Mouse (Mus musculus) spleen, postnatal 4 days (tissue): ENCODE measurements around the gene Itgb3.
A peak's percentile ranks its signal among the peaks of the same experiment; 100 is the strongest.

Source experiments
- DNase-seq, 2 experiments: peaks; one replicate each; pipeline ENCODE4 v3.0.0; 2022; ENCODE audit warnings: low spot score in 2 of 2

Itgb3 gene

GRCm38 (mm10) chr11:104660599-104660998 lies 52.8 kb downstream of the Itgb3 start:
- peak in 1 of 2 experiments; percentile 64 for DNase-seq

GRCm38 (mm10) chr11:104661106-104661505 lies 53.3 kb downstream of the Itgb3 start:
- DNase-seq, result peak in 1 of 2 experiments; percentile 54

- peak in 1 of 2 experiments; percentile 61 for DNase-seq
These were observed 53.9 kb downstream of the Itgb3 start for GRCm38 (mm10) chr11:104661531-104662205.

DNA sequence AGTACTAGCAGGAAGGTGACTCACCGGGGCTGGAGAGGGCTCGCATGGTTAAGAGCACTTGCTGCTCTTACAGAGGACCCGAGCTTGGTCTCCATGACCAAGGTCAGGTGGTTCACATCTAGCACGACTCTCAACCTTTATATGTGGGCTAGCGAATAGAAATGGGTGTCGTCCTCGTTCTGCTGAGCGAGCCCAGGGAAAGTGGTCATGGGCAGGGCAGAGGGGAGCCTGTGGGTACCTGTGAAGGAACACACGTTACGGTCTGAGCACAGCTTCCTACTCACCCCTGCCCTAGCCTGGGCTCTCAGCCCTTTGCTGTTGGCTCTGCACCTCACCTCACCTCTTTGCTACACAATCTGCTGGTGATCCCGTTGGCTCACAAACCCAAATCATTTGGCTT lies 54.8 kb downstream of the Itgb3 start:
- DNase-seq, result peak in 1 of 2 experiments; percentile 56

GRCm38 (mm10) chr11:104663241-104663877 lies 55.6 kb downstream of the Itgb3 start:
- no peak for DNase-seq

GRCm38 (mm10) chr11:104663878-104664261 lies 56.1 kb downstream of the Itgb3 start:
- DNase-seq, result no peak

- DNase-seq, result no peak
These were observed 56.6 kb downstream of the Itgb3 start for GRCm38 (mm10) chr11:104664441-104664840.

DNA sequence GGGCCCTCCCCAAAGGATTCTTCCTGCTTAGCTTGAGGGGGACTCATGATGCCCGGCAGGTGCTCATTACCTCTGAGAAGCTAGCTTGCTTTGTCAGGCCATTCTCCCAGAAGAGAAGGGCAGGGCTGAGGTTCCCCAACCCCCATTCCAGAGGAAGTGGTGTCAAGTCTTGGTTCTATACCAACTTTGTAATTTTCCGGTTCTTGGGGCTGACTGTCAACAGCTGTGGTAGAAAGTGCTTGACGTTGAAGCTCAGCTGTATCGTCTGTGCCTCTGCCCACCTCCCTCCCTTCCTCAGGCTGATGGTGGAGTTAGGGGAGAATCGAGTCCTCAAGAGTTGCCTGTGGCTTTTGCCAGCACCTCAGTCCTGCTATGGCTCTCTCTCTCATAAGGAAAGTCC lies 59.6 kb downstream of the Itgb3 start:
- DNase-seq, result no peak

DNA sequence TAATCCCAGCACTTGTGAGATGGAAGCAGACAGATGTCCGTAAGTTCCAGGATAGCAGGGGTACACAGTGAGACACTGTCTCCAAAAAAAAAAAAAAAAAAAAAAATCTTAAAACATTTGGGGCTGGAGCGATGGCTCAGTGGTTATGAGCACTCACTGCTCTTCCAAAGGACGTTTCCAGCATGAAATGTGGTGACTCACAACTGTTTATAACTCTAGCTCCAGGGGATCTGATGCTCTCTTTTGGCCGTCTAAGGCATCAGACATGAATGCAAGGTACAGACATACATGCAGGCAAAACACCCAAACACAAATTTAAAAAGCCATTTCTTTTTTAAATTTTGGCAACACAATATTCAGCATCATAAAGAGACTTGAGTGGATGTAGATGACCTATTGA lies 65.6 kb downstream of the Itgb3 start:
- no peak for DNase-seq

DNA sequence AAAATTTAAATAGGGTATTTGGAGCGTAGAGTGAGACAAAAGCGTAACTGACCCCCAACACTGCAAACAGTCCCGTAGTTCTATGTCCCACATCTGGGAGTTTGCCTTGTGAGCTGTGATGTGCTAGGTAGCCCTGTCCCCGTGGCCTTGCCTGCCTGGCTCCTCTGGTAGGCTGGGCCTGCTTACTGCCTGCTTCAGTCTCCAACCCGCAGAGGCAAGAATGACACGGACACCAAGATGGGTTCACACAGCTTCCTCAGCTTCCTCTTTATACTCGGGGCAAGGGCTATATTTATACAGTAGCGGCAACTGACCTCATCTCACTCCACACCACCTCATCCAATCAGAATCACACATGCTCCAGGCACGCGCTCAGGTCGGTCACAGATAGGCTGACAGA lies 67.0 kb downstream of the Itgb3 start:
- DNase-seq, result no peak

GRCm38 (mm10) chr11:104685548-104685947 lies 77.7 kb downstream of the Itgb3 start, which contains the start of gene Gm11639:
TSS of gene Gm11639 (plus strand) at chr11:104685707.
- DNase-seq, result peak in 1 of 2 experiments; percentile 62

GRCm38 (mm10) chr11:104693235-104693634 lies 85.4 kb downstream of the Itgb3 start:
- no peak for DNase-seq

DNA sequence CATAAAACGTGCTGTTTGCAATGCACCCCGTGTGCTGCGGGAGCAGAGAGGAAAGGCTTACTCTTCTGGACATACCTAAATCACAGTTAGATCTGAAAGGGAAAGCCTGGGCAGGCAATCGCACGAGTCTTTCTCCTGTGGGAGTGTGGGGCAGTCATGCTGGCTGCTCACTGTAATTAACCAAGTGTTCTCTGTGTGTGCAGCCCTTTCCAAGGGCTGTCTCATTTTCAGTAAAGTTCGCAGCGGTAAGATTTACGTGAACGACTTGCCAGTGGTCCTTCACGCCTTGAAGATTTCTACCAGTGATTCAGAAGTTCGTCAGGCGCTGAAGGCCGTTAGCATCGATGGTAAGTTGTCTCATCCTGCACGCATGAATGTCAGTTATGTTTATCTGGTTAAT lies 96.3 kb downstream of the Itgb3 start:
- no peak for DNase-seq

DNA sequence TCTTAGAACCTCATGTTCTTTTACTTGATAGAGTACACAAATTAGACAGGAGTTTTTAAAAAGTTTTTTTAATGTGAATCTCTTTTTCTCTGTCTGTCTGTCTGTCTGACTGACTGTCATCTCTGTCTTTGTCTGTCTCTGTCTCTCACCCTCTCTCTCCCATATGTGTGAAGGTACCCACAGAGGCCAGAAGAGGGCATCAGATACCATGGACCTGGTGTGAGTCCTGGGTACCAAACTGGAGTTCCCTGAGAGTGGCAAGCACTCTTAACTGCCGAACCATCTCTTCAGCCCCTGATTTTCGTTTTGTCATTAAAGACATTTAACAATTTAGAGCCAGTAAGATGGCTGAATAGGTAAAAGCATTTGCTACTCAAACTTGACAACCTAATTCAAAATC lies 99.3 kb downstream of the Itgb3 start:
- no peak for DNase-seq
